Mouse (Mus musculus): ENCODE results near the gene Gm4788. TPM values are rescaled to one million over a fixed set of nuclear protein-coding genes. Genes with fewer than 3 reads are reported as not detected.

Gm4788 gene
- polyA plus RNA-seq (2017; shearing (Covaris generic)): not detected

GRCm38 (mm10) chr1:139781143-139781542 is at the start of gene Gm4788:
Gene Gm4788, minus strand, starts transcription at chr1:139781243.

Other genes starting within 250 kb of the Gm4788 start
- gene Cfhr1, start 221.0 kb downstream of the Gm4788 start, polyA plus RNA-seq (2017; shearing (Covaris generic)): not detected
- gene Cfhr2, start 77.5 kb upstream of the Gm4788 start, polyA plus RNA-seq (2017; shearing (Covaris generic)): not detected

Data from CD4-positive, CD25-positive, alpha-beta regulatory T cell, adult 9 weeks (primary cell).